Mouse (Mus musculus): ENCODE measurements around the gene Rhno1. TPM values are rescaled to one million over a fixed set of nuclear protein-coding genes. Genes with fewer than 3 reads are reported as not detected.

Rhno1 gene
- polyA plus RNA-seq, 1 experiment, result 71.9 TPM

- Histone ChIP-seq H3K4me1 (ENCODE audit: control insufficient read depth, insufficient read depth, low read length) (no peaks in the 10 kb centered on the region), H3K4me3 (ENCODE audit: low read depth, low read length) (peak overlapping the region; percentile 28), H3K27me3 (ENCODE audit: control insufficient read depth, insufficient read depth, low read length, poor library complexity, severe bottlenecking) (no peaks in the 10 kb centered on the region), H3K9me3 (replicated peaks; ENCODE audit: control insufficient read depth, insufficient read depth, low read length, poor library complexity, severe bottlenecking) (no peaks in the 10 kb centered on the region), H3K36me3 (ENCODE audit: control insufficient read depth, insufficient read depth, low read length, poor library complexity, severe bottlenecking) (no peaks in the 10 kb centered on the region), H3K27ac (ENCODE audit: insufficient read depth, low read length) (no peak overlapping the region), H3K9ac (ENCODE audit: low read depth, poor library complexity, severe bottlenecking) (0 out of 2 replicates have a peak overlapping the region, but pooled peaks have one; percentile 6)
- TF ChIP-seq EP300 (IDR thresholded peaks at IDR 0.05; ENCODE audit: insufficient read depth, low read depth, low read length), result no peak
- TF ChIP-seq POLR2A (IDR thresholded peaks at IDR 0.05; ENCODE audit: insufficient read depth, low read length), result no peak
- no peak for TF ChIP-seq CTCF (IDR thresholded peaks at IDR 0.05; ENCODE audit: low read depth, low read length)
Observed at GRCm38 (mm10) chr6:128399421-128400185, 36.9 kb upstream of the Rhno1 start.

GRCm38 (mm10) chr6:128398996-128399395 lies 36.3 kb upstream of the Rhno1 start, which contains the start of gene Nrip2:
Gene Nrip2, plus strand, starts transcription at chr6:128399296.
- H3K27ac ChIP-seq (ENCODE audit: insufficient read depth, low read length), result no peak within 1 kb of the TSS
- H3K4me3 ChIP-seq (ENCODE audit: low read depth, low read length), result peak within 1 kb of the TSS; percentile 28
- no peaks in the 10 kb centered on the region for H3K9me3 ChIP-seq (replicated peaks; ENCODE audit: control insufficient read depth, insufficient read depth, low read length, poor library complexity, severe bottlenecking)
- no peaks in the 10 kb centered on the region for H3K27me3 ChIP-seq (ENCODE audit: control insufficient read depth, insufficient read depth, low read length, poor library complexity, severe bottlenecking)
- no peaks in the 10 kb centered on the region for H3K4me1 ChIP-seq (ENCODE audit: control insufficient read depth, insufficient read depth, low read length)
- H3K9ac ChIP-seq (ENCODE audit: low read depth, poor library complexity, severe bottlenecking), result 0 out of 2 replicates have a peak within 1 kb of the TSS, but pooled peaks have one; percentile 6
- TF ChIP-seq CTCF (IDR thresholded peaks at IDR 0.05; ENCODE audit: low read depth, low read length), result no peak
- TF ChIP-seq EP300 (IDR thresholded peaks at IDR 0.05; ENCODE audit: insufficient read depth, low read depth, low read length), result no peak
- no peak for TF ChIP-seq POLR2A (IDR thresholded peaks at IDR 0.05; ENCODE audit: insufficient read depth, low read length)
- H3K36me3 ChIP-seq (ENCODE audit: control insufficient read depth, insufficient read depth, low read length, poor library complexity, severe bottlenecking), result no peaks in the 10 kb centered on the region

- no peaks in the 10 kb centered on the region for H3K36me3 ChIP-seq (ENCODE audit: control insufficient read depth, insufficient read depth, low read length, poor library complexity, severe bottlenecking)
- no peaks in the 10 kb centered on the region for H3K27me3 ChIP-seq (ENCODE audit: control insufficient read depth, insufficient read depth, low read length, poor library complexity, severe bottlenecking)
- no peak for TF ChIP-seq CTCF (IDR thresholded peaks at IDR 0.05; ENCODE audit: low read depth, low read length)
- no peak for TF ChIP-seq EP300 (IDR thresholded peaks at IDR 0.05; ENCODE audit: insufficient read depth, low read depth, low read length)
- TF ChIP-seq POLR2A (IDR thresholded peaks at IDR 0.05; ENCODE audit: insufficient read depth, low read length), result no peak
- H3K4me3 ChIP-seq (ENCODE audit: low read depth, low read length), result no peak overlapping the region
- no peaks in the 10 kb centered on the region for H3K9me3 ChIP-seq (replicated peaks; ENCODE audit: control insufficient read depth, insufficient read depth, low read length, poor library complexity, severe bottlenecking)
- H3K27ac ChIP-seq (ENCODE audit: insufficient read depth, low read length), result no peak overlapping the region
- no peaks in the 10 kb centered on the region for H3K4me1 ChIP-seq (ENCODE audit: control insufficient read depth, insufficient read depth, low read length)
- H3K9ac ChIP-seq (ENCODE audit: low read depth, poor library complexity, severe bottlenecking), result no peak overlapping the region
Observed at GRCm38 (mm10) chr6:128397574-128398261, 35.0 kb upstream of the Rhno1 start.

- no peaks in the 10 kb centered on the region for H3K9me3 ChIP-seq (replicated peaks; ENCODE audit: control insufficient read depth, insufficient read depth, low read length, poor library complexity, severe bottlenecking)
Observed at GRCm38 (mm10) chr6:128390683-128391082, 28.0 kb upstream of the Rhno1 start.

GRCm38 (mm10) chr6:128389185-128389584 lies 26.5 kb upstream of the Rhno1 start:
- no peaks in the 10 kb centered on the region for H3K4me1 ChIP-seq (ENCODE audit: control insufficient read depth, insufficient read depth, low read length)
- H3K9ac ChIP-seq (ENCODE audit: low read depth, poor library complexity, severe bottlenecking), result no peak overlapping the region
- no peaks in the 10 kb centered on the region for H3K36me3 ChIP-seq (ENCODE audit: control insufficient read depth, insufficient read depth, low read length, poor library complexity, severe bottlenecking)
- H3K27me3 ChIP-seq (ENCODE audit: control insufficient read depth, insufficient read depth, low read length, poor library complexity, severe bottlenecking), result no peaks in the 10 kb centered on the region
- no peaks in the 10 kb centered on the region for H3K9me3 ChIP-seq (replicated peaks; ENCODE audit: control insufficient read depth, insufficient read depth, low read length, poor library complexity, severe bottlenecking)
- H3K4me3 ChIP-seq (ENCODE audit: low read depth, low read length), result no peak overlapping the region
- TF ChIP-seq CTCF (IDR thresholded peaks at IDR 0.05; ENCODE audit: low read depth, low read length) (no peak), POLR2A (IDR thresholded peaks at IDR 0.05; ENCODE audit: insufficient read depth, low read length) (no peak), EP300 (IDR thresholded peaks at IDR 0.05; ENCODE audit: insufficient read depth, low read depth, low read length) (no peak)
- H3K27ac ChIP-seq (ENCODE audit: insufficient read depth, low read length), result no peak overlapping the region

More at GRCm38 (mm10) chr6:128390683-128391082, 28.0 kb upstream of the Rhno1 start:
- H3K27me3 ChIP-seq (ENCODE audit: control insufficient read depth, insufficient read depth, low read length, poor library complexity, severe bottlenecking), result no peaks in the 10 kb centered on the region
- H3K27ac ChIP-seq (ENCODE audit: insufficient read depth, low read length), result no peak overlapping the region
- H3K36me3 ChIP-seq (ENCODE audit: control insufficient read depth, insufficient read depth, low read length, poor library complexity, severe bottlenecking), result no peaks in the 10 kb centered on the region
- no peak for TF ChIP-seq POLR2A (IDR thresholded peaks at IDR 0.05; ENCODE audit: insufficient read depth, low read length)
- no peak for TF ChIP-seq EP300 (IDR thresholded peaks at IDR 0.05; ENCODE audit: insufficient read depth, low read depth, low read length)
- TF ChIP-seq CTCF (IDR thresholded peaks at IDR 0.05; ENCODE audit: low read depth, low read length), result no peak
- H3K9ac ChIP-seq (ENCODE audit: low read depth, poor library complexity, severe bottlenecking), result no peak overlapping the region
- H3K4me1 ChIP-seq (ENCODE audit: control insufficient read depth, insufficient read depth, low read length), result no peaks in the 10 kb centered on the region
- H3K4me3 ChIP-seq (ENCODE audit: low read depth, low read length), result no peak overlapping the region

GRCm38 (mm10) chr6:128385026-128385425 lies 22.3 kb upstream of the Rhno1 start:
- Histone ChIP-seq H3K27ac (ENCODE audit: insufficient read depth, low read length) (no peak overlapping the region), H3K27me3 (ENCODE audit: control insufficient read depth, insufficient read depth, low read length, poor library complexity, severe bottlenecking) (no peaks in the 10 kb centered on the region), H3K9ac (ENCODE audit: low read depth, poor library complexity, severe bottlenecking) (no peak overlapping the region), H3K9me3 (replicated peaks; ENCODE audit: control insufficient read depth, insufficient read depth, low read length, poor library complexity, severe bottlenecking) (no peaks in the 10 kb centered on the region), H3K4me1 (ENCODE audit: control insufficient read depth, insufficient read depth, low read length) (no peaks in the 10 kb centered on the region), H3K36me3 (ENCODE audit: control insufficient read depth, insufficient read depth, low read length, poor library complexity, severe bottlenecking) (no peaks in the 10 kb centered on the region), H3K4me3 (ENCODE audit: low read depth, low read length) (no peak overlapping the region)
- no peak for TF ChIP-seq CTCF (IDR thresholded peaks at IDR 0.05; ENCODE audit: low read depth, low read length)
- no peak for TF ChIP-seq POLR2A (IDR thresholded peaks at IDR 0.05; ENCODE audit: insufficient read depth, low read length)
- no peak for TF ChIP-seq EP300 (IDR thresholded peaks at IDR 0.05; ENCODE audit: insufficient read depth, low read depth, low read length)
